Mouse (Mus musculus) embryonic fibroblast, embryonic 13.5 days (primary cell): Measurements from ENCODE around the gene Sema4b.

Source experiments
- CTCF ChIP-seq: IDR thresholded peaks from 2 replicates; pipeline ENCODE4 v1.5.1; 2011; ENCODE audit warnings: mild to moderate bottlenecking, control low read depth, low read length, moderate library complexity, borderline replicate concordance; ENCODE audit not compliant: insufficient read depth
- POLR2A ChIP-seq: IDR thresholded peaks from 2 replicates; pipeline ENCODE4 v1.6.1; 2011; ENCODE audit warnings: low read depth, mild to moderate bottlenecking, control low read depth, low read length, moderate library complexity

DNA sequence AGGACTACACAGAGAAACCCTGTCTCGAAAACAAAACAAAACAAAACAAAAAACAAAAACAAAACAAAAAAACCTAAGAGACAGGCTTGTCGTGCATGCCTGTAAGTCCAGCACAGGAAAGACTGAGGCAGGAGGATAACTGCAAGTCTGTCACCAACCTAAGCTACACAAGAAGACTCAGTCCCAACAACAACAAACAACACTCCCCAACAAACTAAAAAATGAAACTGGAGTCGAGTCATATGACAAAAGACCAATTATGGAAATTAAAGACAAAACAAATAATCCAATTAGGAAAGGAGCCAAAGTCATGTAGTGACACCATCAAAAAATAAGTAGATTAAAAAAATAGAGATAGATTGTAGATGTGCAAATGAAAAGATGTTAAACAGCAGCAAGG, 6.4 kb upstream of the Sema4b start:
- TF ChIP-seq CTCF (no peak), POLR2A (no peak)
